Mouse (Mus musculus) small intestine, adult 2 months (tissue): ENCODE data around the gene Samt3.

ENCODE experiments used
- CTCF ChIP-seq: fragments of 200-500 bp; IDR thresholded peaks from 2 replicates; pipeline ENCODE4 v1.5.1; 2012; ENCODE audit warnings: low read depth, mild to moderate bottlenecking, control low read depth, inconsistent platforms, low read length, moderate library complexity, mixed read lengths; ENCODE audit not compliant: insufficient replicate concordance, insufficient read length; ENCODE audit errors: extremely low read depth
- POLR2A ChIP-seq: fragments of 200-500 bp; IDR thresholded peaks from 2 replicates; pipeline ENCODE4 v1.6.1; 2012; ENCODE audit warnings: low read depth, mild to moderate bottlenecking, control low read depth, inconsistent platforms, low read length, moderate library complexity

DNA sequence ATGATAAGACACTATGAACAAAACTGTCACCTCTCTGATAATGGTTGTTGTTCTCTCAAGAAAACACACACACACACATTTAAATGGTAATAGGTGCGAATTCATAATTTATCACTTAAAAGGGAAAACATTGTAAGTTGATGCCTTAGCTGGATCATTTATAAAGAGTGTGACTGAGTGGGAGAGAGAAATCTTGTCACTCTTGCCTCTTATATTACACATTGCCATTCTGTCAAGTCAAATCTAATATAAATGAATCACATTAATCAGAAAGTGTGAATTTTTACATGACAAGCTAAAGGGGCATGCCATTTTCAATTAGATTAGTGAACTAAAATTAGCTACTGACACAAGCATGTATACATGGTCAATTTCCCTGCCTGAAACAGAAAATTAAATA lies 44.7 kb downstream of the Samt3 start:
- TF ChIP-seq CTCF (no peak), POLR2A (no peak)
